Mouse (Mus musculus) frontal cortex, postnatal 36 days (tissue): ENCODE measurements around the gene Ccr4.

Experiments used
- DNase-seq, 2 experiments: peaks; one replicate each; pipeline ENCODE4 v3.0.0; 2022; ENCODE audit warnings: low spot score in 2 of 2

Ccr4 gene

GRCm38 (mm10) chr9:114504816-114505215 is at the start of gene Ccr4:
Ccr4 (minus strand) TSS chr9:114504916.
- no peak for DNase-seq

DNA sequence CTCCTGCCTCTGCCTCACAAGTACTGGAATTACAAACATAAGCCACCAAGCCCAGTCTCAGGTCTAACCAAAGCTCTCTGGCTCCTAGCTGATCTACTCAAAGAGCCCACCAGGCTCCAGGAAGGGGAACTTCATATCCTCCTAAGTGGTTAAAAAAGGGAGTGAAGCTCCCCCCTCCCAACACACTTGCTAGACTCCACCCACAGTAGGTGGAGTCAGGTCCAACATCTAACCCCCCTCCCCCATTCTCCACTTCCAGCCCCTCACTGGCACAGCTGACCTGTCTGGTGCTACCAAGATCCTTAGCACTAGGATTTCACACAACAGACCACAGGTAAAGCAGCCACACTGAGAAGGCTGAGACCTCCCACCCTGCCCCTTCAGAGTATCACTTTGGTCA is 49.1 kb upstream of the Ccr4 start:
- DNase-seq = no peak

DNA sequence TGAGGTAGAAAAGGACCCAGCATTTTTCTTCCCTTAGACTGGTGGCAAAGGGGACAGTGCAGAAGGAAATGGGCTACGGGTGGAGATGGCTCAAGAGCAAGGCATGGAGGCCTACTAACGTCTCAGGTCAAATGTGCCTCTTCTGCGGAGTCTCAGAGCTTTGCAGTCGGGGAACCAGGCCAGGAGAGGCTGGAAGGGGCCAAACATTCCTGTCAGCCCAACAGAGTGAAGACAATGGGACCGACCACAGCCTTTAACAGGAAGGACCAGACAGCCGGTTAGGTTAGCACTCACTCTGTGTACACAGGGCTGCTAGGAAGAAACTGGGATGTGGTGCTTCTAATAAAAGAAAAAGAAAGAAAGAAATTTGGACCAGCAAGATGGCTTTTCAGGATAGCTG is 45.3 kb upstream of the Ccr4 start:
- no peak for DNase-seq

- no peak for DNase-seq
These were observed 44.4 kb upstream of the Ccr4 start for GRCm38 (mm10) chr9:114549117-114549516.

GRCm38 (mm10) chr9:114548496-114548895 is 43.8 kb upstream of the Ccr4 start:
- DNase-seq = no peak

GRCm38 (mm10) chr9:114547643-114548077 is 42.9 kb upstream of the Ccr4 start:
- DNase-seq = no peak

GRCm38 (mm10) chr9:114546765-114547164 is 42.0 kb upstream of the Ccr4 start:
- no peak for DNase-seq

DNA sequence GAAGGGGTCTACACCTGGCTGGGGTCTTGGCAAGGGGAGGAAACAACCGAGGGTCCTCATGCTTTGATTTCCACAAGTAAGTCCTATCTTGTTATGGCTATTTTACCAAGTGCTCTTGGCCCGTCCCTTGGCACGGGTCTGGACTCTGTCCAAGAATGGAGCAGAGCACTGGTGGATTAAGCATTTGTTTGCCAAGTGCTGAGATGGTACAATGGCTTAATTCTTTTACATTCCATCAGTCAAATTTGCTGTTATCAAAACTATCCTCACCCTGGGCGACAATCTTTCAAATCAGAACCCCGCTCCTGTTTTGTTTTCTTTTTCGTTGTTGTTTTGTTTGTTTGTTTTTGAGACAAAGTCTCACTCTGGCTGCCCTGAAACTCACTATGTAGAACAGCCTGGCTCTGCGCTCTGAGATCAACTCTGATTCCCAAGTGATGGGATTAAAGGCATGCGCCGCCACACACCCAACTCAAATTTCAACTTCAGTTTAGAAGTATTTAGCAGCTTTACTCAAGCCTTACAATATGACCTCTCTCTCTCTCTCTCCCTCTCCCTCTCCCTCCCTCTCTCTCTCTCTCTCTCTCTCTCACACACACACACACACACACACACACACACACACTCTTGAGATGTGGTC is 40.2 kb upstream of the Ccr4 start:
- DNase-seq = no peak

DNA sequence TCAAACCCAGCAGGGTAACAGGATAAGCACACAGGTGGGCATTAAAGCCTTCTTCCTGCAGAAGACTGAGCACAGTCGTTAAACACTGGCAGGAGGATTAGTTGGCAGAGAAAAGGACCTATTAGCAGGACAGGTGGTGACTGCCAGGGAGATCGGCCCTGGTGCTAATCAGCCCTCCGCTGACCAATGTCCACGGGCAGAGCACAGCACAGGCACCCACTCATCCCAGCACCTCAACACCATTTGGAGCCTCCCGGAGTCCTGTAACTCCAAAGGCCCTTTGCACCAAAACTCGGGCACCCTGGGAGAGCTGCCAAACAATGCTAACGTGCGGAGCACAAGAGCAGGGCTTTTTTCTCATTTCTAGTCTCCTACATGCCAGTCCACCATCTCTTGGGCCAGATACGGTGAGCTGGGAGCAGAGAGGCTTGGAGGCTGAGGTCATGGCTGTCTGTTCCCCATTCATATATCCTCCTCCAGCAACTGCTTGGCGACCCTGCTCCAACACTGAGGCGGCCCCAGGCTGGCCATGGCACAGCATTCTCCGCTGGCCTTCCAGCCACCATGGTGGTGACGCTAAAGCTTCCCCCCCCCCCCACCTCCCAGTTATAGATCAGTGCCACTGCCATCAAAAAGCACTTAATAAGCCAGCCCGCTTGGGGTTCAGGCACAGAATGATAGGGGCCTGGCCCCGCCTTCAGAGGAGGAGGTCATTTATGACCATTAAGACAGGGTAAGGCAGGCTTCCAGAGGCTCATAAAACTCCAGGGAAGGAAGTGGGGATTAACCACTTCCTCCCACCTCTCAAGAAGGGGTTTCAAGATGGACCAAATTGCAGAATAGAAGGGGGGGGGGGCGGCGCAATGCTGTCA is 39.4 kb upstream of the Ccr4 start:
- no peak for DNase-seq

DNA sequence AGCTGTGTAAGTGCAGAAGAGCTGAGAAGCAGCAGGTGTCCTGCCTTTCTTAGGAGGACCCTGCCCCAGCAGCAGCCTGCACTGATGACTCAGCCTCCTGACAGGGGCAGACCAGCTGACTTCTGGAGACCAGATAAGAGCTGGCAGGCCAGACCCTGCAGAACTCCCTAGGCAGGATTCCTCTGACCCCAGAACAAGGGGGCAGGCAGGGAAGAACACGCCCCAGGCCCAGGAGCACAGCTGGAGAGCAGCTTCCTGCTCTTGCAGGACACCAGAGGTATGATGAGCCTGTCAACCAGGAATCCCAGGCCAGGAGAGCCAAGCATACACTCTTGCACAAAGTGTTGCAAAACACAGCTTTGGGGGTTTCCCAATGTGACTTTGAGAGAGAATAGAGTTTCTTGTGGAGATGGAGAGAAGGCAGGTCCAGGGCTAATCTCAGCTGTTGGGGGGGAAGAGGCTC is 36.6 kb upstream of the Ccr4 start:
- no peak for DNase-seq

- DNase-seq = no peak
These were observed 34.4 kb upstream of the Ccr4 start for GRCm38 (mm10) chr9:114538996-114539563.

- DNase-seq = no peak
These were observed 31.9 kb upstream of the Ccr4 start for GRCm38 (mm10) chr9:114536628-114537027.

GRCm38 (mm10) chr9:114534747-114535517 is 30.2 kb upstream of the Ccr4 start:
- DNase-seq = peak; percentile 12 to 49

DNA sequence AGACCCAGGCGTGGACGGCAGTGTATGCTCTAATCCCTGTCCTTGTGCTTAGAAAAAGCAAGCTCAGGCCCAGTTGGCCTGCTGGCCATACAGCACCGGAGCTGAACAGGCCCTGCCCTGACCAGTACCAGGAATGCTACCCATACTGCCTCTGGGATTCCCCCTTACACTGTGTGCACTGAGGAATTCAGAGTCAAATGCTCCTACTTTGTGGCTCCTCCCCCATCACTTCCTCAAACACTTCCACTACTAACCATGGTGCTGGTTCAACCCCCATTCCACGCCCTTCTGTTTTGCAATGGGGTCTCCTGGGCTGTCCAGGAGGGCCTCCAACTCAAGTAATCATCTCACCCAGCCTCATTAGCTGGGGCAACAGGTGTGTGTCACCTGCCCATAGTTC is 29.1 kb upstream of the Ccr4 start:
- no peak for DNase-seq

GRCm38 (mm10) chr9:114531276-114531675 is 26.6 kb upstream of the Ccr4 start:
- no peak for DNase-seq

DNA sequence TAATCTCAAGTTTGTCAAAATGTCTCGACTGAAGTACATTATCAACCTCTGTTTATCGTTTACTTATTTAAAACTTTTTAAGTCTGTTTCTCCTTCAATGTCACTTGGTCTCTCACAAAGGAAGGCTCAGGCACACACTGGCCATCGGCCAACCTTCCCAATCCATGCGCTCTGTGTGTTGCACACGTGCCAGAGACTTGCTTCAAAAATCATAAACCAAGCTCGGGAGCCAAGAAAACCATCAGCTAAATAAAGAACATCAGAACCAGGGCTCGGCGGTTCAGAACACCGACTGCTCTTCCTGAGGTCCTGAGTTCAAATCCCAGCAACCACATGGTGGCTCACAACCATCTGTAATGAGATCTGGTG is 23.9 kb upstream of the Ccr4 start:
- DNase-seq = no peak

DNA sequence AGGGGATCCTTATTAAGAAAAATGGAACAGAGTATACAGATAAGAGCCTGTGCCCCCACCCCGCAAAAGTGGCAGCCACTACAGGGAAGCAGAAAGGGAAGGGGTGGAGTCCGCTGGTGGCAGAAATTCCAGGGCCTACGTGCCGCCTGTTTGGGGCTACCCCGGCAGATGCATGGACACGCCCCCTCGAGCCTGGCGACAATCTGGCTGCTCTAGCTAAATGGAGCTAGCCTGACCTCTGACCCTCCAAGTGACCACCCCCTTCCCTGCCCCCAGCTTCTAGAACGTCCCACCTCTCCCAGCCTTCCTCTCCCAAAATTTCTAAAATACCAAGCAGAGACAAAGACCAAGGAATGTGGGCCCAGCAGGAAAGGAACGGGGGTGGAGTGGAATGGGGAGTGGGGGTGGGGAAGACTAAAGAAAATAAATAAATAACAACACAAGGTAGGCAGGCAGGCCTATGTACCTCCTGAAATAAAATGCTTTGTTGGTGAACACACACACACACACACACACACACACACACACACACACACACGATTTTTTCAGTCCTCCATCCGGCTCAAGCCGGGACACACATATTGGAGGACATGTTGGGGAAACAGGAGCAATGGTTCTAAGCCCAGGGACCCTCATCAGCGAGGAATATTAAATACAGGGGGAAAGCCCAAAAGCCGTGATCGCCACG is 23.4 kb upstream of the Ccr4 start:
- no peak for DNase-seq

DNA sequence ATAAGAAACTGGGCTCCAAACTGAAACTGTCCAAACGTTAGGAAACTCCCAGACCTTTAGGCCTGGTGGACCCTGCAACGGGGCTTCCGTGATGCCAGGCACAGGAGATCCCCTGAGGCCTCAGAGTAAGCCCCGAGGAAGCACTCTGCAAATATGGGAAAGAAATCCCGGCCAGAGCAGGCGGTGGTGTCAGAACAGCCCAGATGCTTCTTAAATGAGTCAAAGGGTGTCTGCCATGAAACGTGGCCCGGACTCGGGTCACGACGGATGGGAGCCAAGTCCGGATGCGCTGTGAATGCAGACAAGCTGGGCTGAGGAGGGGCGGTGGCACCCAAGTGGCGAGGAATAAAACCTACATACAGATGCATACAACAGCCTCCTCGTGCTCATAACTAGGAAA is 22.4 kb upstream of the Ccr4 start:
- no peak for DNase-seq

DNA sequence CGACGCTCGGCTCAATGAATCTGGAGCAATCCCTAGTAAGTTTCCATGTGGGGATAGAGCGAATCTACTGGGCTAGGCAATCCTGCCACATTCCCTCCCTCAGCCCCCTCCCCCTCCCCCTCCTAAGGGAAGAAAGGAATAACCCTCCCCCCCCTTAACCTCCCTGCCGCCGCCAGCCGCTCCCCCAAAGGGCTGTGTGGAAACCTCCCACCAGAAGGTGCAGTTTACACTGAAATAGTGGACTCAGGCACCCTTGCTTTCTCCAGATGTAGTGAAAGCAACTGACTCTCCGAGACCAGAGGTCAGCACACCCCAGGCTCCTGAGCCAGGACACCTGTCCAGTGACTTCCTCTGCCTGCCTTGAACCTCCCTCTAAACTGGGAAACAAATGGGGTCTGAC is 21.9 kb upstream of the Ccr4 start:
- no peak for DNase-seq

DNA sequence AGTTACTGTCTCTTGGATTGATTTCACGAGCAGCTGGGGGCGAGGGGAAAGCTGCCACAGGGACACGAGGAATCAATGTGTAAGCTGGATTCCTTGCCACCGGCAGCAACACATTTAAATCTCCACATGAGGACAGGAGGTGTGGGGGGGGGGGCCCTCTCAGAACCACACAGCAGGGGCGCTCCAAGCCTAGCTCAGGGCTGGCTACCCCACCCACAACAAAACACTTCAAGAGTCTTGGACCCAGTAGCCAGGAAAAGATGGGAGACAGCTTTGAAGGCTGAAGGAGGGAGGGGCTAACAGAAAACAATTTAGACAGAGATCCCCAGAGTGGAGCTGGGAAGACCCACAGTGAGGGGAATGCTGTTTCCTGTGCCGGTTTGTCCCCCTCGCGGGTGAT is 21.2 kb upstream of the Ccr4 start:
- no peak for DNase-seq

GRCm38 (mm10) chr9:114525073-114525633 is 20.4 kb upstream of the Ccr4 start:
- no peak for DNase-seq
